27 mouse cellular contexts compared by ENCODE assay signal in genomic region chr1:126210212-126210611, GRCm38 (mm10).
A peak's percentile ranks its signal among the peaks of the same experiment; 100 is the strongest.
DNase-seq lines count a peak whose midpoint lies in the region; ATAC-seq and TF ChIP-seq lines count a peak whose summit lies in the region.
"Had no signal": no experiment of that assay in that cellular context is flagged by ENCODE, and none has a peak within 500 bp of the region (broad histone marks: within the 10 kb centered on the region; RNA-seq: fewer than 3 reads in every experiment).

No protein-coding gene starts in this region.

- H3K9me3 ChIP-seq in kidney, postnatal 0 days (replicated peaks; ENCODE audit: low read length) = no peaks in the 10 kb centered on the region
- no peaks in the 10 kb centered on the region for H3K9me3 ChIP-seq in kidney, embryonic 16.5 days (ENCODE audit: low read length)
- no peaks in the 10 kb centered on the region for H3K9me3 ChIP-seq in midbrain, embryonic 11.5 days (ENCODE audit: control insufficient read depth, low read length)
- H3K9me3 ChIP-seq: embryonic facial prominence, embryonic 10.5 days; embryonic facial prominence, embryonic 13.5 days; forebrain, embryonic 12.5 days; forebrain, embryonic 15.5 days; heart, embryonic 12.5 days; heart, embryonic 15.5 days had no signal

- H3K4me1 ChIP-seq in kidney, postnatal 0 days (replicated peaks; ENCODE audit: insufficient read depth, low read length) = no peaks in the 10 kb centered on the region
- H3K4me1 ChIP-seq in kidney, embryonic 16.5 days (ENCODE audit: insufficient read depth, low read length) = no peaks in the 10 kb centered on the region
- no peaks in the 10 kb centered on the region for H3K4me1 ChIP-seq in midbrain, embryonic 11.5 days (ENCODE audit: control insufficient read depth, insufficient read depth, low read length)
- H3K4me1 ChIP-seq: embryonic facial prominence, embryonic 10.5 days; embryonic facial prominence, embryonic 13.5 days; forebrain, embryonic 12.5 days; heart, embryonic 12.5 days; heart, embryonic 15.5 days had no signal

- TF ChIP-seq CTCF in kidney, postnatal 0 days (IDR thresholded peaks at IDR 0.05; ENCODE audit: low read depth) = no peak

- no peaks in the 10 kb centered on the region for H3K36me3 ChIP-seq in kidney, postnatal 0 days (ENCODE audit: insufficient read depth, low read length)
- H3K36me3 ChIP-seq in kidney, embryonic 16.5 days (ENCODE audit: insufficient read depth, low read length) = no peaks in the 10 kb centered on the region
- H3K36me3 ChIP-seq in midbrain, embryonic 11.5 days (ENCODE audit: control insufficient read depth, insufficient read depth, low read length) = no peaks in the 10 kb centered on the region
- H3K36me3 ChIP-seq: embryonic facial prominence, embryonic 10.5 days; embryonic facial prominence, embryonic 13.5 days; forebrain, embryonic 15.5 days; heart, embryonic 12.5 days; heart, embryonic 15.5 days had no signal

- no peak overlapping the region for H3K4me2 ChIP-seq in kidney, postnatal 0 days (ENCODE audit: low read length)
- H3K4me2 ChIP-seq in kidney, embryonic 16.5 days (replicated peaks; ENCODE audit: low read depth, low read length) = no peak overlapping the region
- no peak overlapping the region for H3K4me2 ChIP-seq in midbrain, embryonic 11.5 days
- H3K4me2 ChIP-seq: embryonic facial prominence, embryonic 13.5 days; forebrain, embryonic 12.5 days; forebrain, embryonic 15.5 days; heart, embryonic 12.5 days; heart, embryonic 15.5 days; hindbrain, embryonic 14.5 days had no signal

- H3K27me3 ChIP-seq in kidney, postnatal 0 days (ENCODE audit: insufficient read depth, low read length) = no peaks in the 10 kb centered on the region
- no peaks in the 10 kb centered on the region for H3K27me3 ChIP-seq in kidney, embryonic 16.5 days (ENCODE audit: insufficient read depth, low read length)
- no peaks in the 10 kb centered on the region for H3K27me3 ChIP-seq in midbrain, embryonic 11.5 days (ENCODE audit: control insufficient read depth, insufficient read depth, low read length)
- H3K27me3 ChIP-seq: embryonic facial prominence, embryonic 13.5 days; forebrain, embryonic 12.5 days; forebrain, embryonic 15.5 days; heart, embryonic 12.5 days; heart, embryonic 15.5 days had no signal

- no peak overlapping the region for H3K9ac ChIP-seq in kidney, postnatal 0 days (ENCODE audit: low read depth, low read length)
- no peak overlapping the region for H3K9ac ChIP-seq in kidney, embryonic 16.5 days (replicated peaks; ENCODE audit: low read length)
- no peak overlapping the region for H3K9ac ChIP-seq in midbrain, embryonic 11.5 days (ENCODE audit: low read length)
- H3K9ac ChIP-seq: embryonic facial prominence, embryonic 13.5 days; forebrain, embryonic 12.5 days; forebrain, embryonic 15.5 days; heart, embryonic 12.5 days; heart, embryonic 15.5 days; hindbrain, embryonic 14.5 days had no signal

- peak; percentile 73 for ATAC-seq in frontal cortex, adult (ENCODE audit: low TSS enrichment)
- ATAC-seq in kidney, postnatal 0 days (replicated peaks; ENCODE audit: low FRiP score, low read depth) = no peak
- no peak for ATAC-seq in kidney, embryonic 16.5 days (ENCODE audit: low FRiP score, low TSS enrichment)
- ATAC-seq in midbrain, embryonic 11.5 days (ENCODE audit: low FRiP score) = no peak
- ATAC-seq: forebrain, embryonic 15.5 days; hindbrain, postnatal 0 days had no signal

- WGBS in kidney, postnatal 0 days = 44% methylated on average over 6 of the region's 6 CpGs
- 54% methylated on average over 6 of the region's 6 CpGs for WGBS in kidney, embryonic 16.5 days
- WGBS in large intestine, adult 2 months = 29% methylated on average over 6 of the region's 6 CpGs
- 93% methylated on average over 6 of the region's 6 CpGs for WGBS in midbrain, embryonic 11.5 days

- no peak overlapping the region for H3K4me3 ChIP-seq in kidney, postnatal 0 days (replicated peaks; ENCODE audit: low read depth, low read length)
- no peak overlapping the region for H3K4me3 ChIP-seq in kidney, embryonic 16.5 days (ENCODE audit: low read length)
- H3K4me3 ChIP-seq in midbrain, embryonic 11.5 days (ENCODE audit: low read depth, low read length) = no peak overlapping the region
- H3K4me3 ChIP-seq: embryonic facial prominence, embryonic 10.5 days; embryonic facial prominence, embryonic 13.5 days; erythroblast, embryonic 14.5 days; forebrain, embryonic 12.5 days; forebrain, embryonic 15.5 days; heart, embryonic 12.5 days; heart, embryonic 15.5 days had no signal

- no peak overlapping the region for H3K27ac ChIP-seq in kidney, postnatal 0 days
- no peak overlapping the region for H3K27ac ChIP-seq in kidney, embryonic 16.5 days (ENCODE audit: low read length)
- no peak overlapping the region for H3K27ac ChIP-seq in midbrain, embryonic 11.5 days (ENCODE audit: low read depth, low read length)
- H3K27ac ChIP-seq: embryonic facial prominence, embryonic 10.5 days; embryonic facial prominence, embryonic 13.5 days; forebrain, embryonic 12.5 days; forebrain, embryonic 15.5 days; heart, embryonic 15.5 days; hindbrain, embryonic 14.5 days; hindbrain, postnatal 0 days had no signal

- no peak for DNase-seq in frontal cortex, postnatal 36 days (ENCODE audit: low spot score in 2 of 2)
- peak; percentile 12 for DNase-seq in kidney, postnatal 0 days (ENCODE audit: low spot score)
- DNase-seq in large intestine, adult 2 months (ENCODE audit: low read depth, low spot score) = peak; percentile 25
- no peak for DNase-seq in gastrocnemius, adult 18-20 months (ENCODE audit: low spot score)
- no peak for DNase-seq in midbrain, embryonic 11.5 days (ENCODE audit: low spot score, missing footprints)
- DNase-seq: adrenal gland, postnatal 10 days; adrenal gland, postnatal 36 days; cerebellum, adult 11 months; cerebellum, adult 2 months; cerebellum, adult 9-11 months; cerebellum, postnatal 36 days; embryo, embryonic 11 days; gastrocnemius, postnatal 25 days; heart, adult 18-20 months; heart, postnatal 10 days; heart, postnatal 4 days had no signal

Comparison
In these comparisons a context has a peak if more than half of its experiments do, and no peak if none do; other contexts are left out.
1. DNase-seq: peak in kidney, postnatal 0 days (single experiment) and large intestine, adult 2 months (single experiment); none in frontal cortex, postnatal 36 days (0 of 2), gastrocnemius, adult 18-20 months (single experiment) and midbrain, embryonic 11.5 days (single experiment).